Mouse (Mus musculus) left cerebral cortex, adult 18-20 months (tissue): ENCODE data around the gene Aspa. TPM values are rescaled to one million over a fixed set of nuclear protein-coding genes. Genes with fewer than 3 reads are reported as not detected.

Experiments
- DNase-seq, 2 experiments: peaks; one replicate each; pipeline ENCODE4 v3.0.0; 2021 to 2022; ENCODE audit warnings: low spot score in 2 of 2, mixed read lengths in 1 of 2
- total RNA-seq, 2 experiments: library from RNA; stranded (reverse); gene quantifications; 2 replicates each; pipeline ENCODE4 v1.2.3; 2021

Aspa gene
- total RNA-seq, 2 experiments from 2014 or later, result 12.4 to 13.4 TPM

- no peak for DNase-seq
Measured at GRCm38 (mm10) chr11:73260457-73260856, 68.9 kb downstream of the Aspa start.

- no peak for DNase-seq
Measured at GRCm38 (mm10) chr11:73258664-73259063, 70.7 kb downstream of the Aspa start.

GRCm38 (mm10) chr11:73257362-73257945 is 71.9 kb downstream of the Aspa start:
- DNase-seq, result no peak

Other genes starting within 250 kb of the Aspa start
- gene Itgae, start 239.0 kb downstream of the Aspa start, total RNA-seq, result under 1 TPM in 1 of 2 experiments, not detected in 1; 0.12 TPM
- under 1 TPM; 0.12 TPM for gene Haspin, start 191.3 kb downstream of the Aspa start, total RNA-seq
- under 1 TPM; 0.35 to 0.54 TPM for gene P2rx5, start 169.2 kb downstream of the Aspa start, total RNA-seq
- 10 to 100 TPM; 48.0 to 53.3 TPM for gene Emc6, start 152.6 kb downstream of the Aspa start, total RNA-seq
- gene Tax1bp3, start 152.5 kb downstream of the Aspa start, total RNA-seq, result 10 to 100 TPM in 1 of 2 experiments, 1 to 10 TPM in 1; 9.2 to 10.6 TPM
- 10 to 100 TPM; 18.6 to 20.8 TPM for gene Ctns, start 130.6 kb downstream of the Aspa start, total RNA-seq
- gene Shpk, start 130.1 kb downstream of the Aspa start, total RNA-seq, result 1 to 10 TPM; 2.8 to 2.9 TPM
- gene Trpv1, start 95.3 kb downstream of the Aspa start, total RNA-seq, result under 1 TPM in 1 of 2 experiments, not detected in 1; 0.21 TPM
- gene Trpv3, start 62.2 kb downstream of the Aspa start, total RNA-seq, result under 1 TPM; 0.30 to 0.44 TPM
- gene Gm49340, start 145 bp upstream of the Aspa start, total RNA-seq, result not detected
- gene Spata22, start 145 bp upstream of the Aspa start, total RNA-seq, result not detected
- gene Olfr20, start 21.2 kb upstream of the Aspa start, total RNA-seq, result not detected
- not detected for gene Olfr376, start 41.6 kb upstream of the Aspa start, total RNA-seq
- not detected for gene Olfr1, start 70.0 kb upstream of the Aspa start, total RNA-seq
- gene Olfr378, start 98.9 kb upstream of the Aspa start, total RNA-seq, result not detected
- not detected for gene Olfr380, start 127.9 kb upstream of the Aspa start, total RNA-seq
- gene Olfr381, start 162.0 kb upstream of the Aspa start, total RNA-seq, result not detected
- not detected for gene Olfr382, start 187.6 kb upstream of the Aspa start, total RNA-seq